Mouse (Mus musculus) heart, embryonic 14.5 days (tissue): ENCODE data around the gene Slc37a1. TPM values are rescaled to one million over a fixed set of nuclear protein-coding genes. Genes with fewer than 3 reads are reported as not detected.

ENCODE experiments used
- ATAC-seq: fragments of 200-750 bp; cut with Nextera tagmentation; 2 replicates; pipeline ENCODE4 v1.8.0; 2017; ENCODE audit warnings: low read depth, moderate TSS enrichment; ENCODE audit not compliant: insufficient number of reproducible peaks, insufficient read depth, low FRiP score
- H3K27ac ChIP-seq, 2 experiments: fragments of 200-500 bp in 1 of 2; fragments of 300-500 bp in 1 of 2; sonication (generic) in 1 of 2; replicated peaks in 1 of 2; 2 replicates each; pipeline ENCODE4 v1.5.1; 2012 to 2014; ENCODE audit warnings: low read depth in 2 of 2, low read length in 2 of 2, control low read depth in 1 of 2, mild to moderate bottlenecking in 1 of 2, mixed read lengths in 1 of 2; ENCODE audit not compliant: control insufficient read depth in 1 of 2, insufficient read depth in 1 of 2
- H3K27me3 ChIP-seq: fragments of 300-500 bp; sonication (generic); 2 replicates; pipeline ENCODE4 v1.6.1; 2014; ENCODE audit warnings: mild to moderate bottlenecking, low read length, control low read depth; ENCODE audit not compliant: control insufficient read depth, insufficient read depth
- H3K36me3 ChIP-seq: fragments of 300-500 bp; sonication (generic); 2 replicates; pipeline ENCODE4 v1.6.1; 2014; ENCODE audit warnings: mild to moderate bottlenecking, control low read depth, low read length, mixed read lengths; ENCODE audit not compliant: control insufficient read depth, insufficient read depth
- H3K4me1 ChIP-seq, 2 experiments: fragments of 200-500 bp in 1 of 2; fragments of 300-500 bp in 1 of 2; sonication (generic) in 1 of 2; 2 replicates each; pipeline ENCODE4 v1.6.1; 2012 to 2014; ENCODE audit warnings: low read length in 2 of 2, control low read depth in 1 of 2, mixed read lengths in 1 of 2; ENCODE audit not compliant: control insufficient read depth in 2 of 2, insufficient read depth in 2 of 2
- H3K4me2 ChIP-seq: fragments of 300-500 bp; sonication (generic); 2 replicates; pipeline ENCODE4 v1.6.1; 2014; ENCODE audit warnings: mild to moderate bottlenecking, low read length
- H3K4me3 ChIP-seq, 2 experiments: fragments of 200-500 bp in 1 of 2; fragments of 300-500 bp in 1 of 2; sonication (generic) in 1 of 2; 2 replicates each; pipeline ENCODE4 v1.5.1; 2012 to 2014; ENCODE audit warnings: low read length in 2 of 2, mild to moderate bottlenecking in 2 of 2, control low read depth in 1 of 2, low read depth in 1 of 2, moderate library complexity in 1 of 2; ENCODE audit not compliant: control insufficient read depth in 1 of 2, insufficient read depth in 1 of 2
- H3K9ac ChIP-seq: fragments of 300-500 bp; sonication (generic); 2 replicates; pipeline ENCODE4 v1.6.1; 2014; ENCODE audit warnings: mild to moderate bottlenecking, low read length
- H3K9me3 ChIP-seq: fragments of 300-500 bp; sonication (generic); 2 replicates; pipeline ENCODE4 v1.6.1; 2016; ENCODE audit warnings: low read length, control low read depth; ENCODE audit not compliant: control insufficient read depth
- WGBS: fragments of 180-500 bp; shearing (Covaris S2); extraction: QIAGEN DNeasy Blood & Tissue Kit; methylation state at CpG from one replicate; pipeline ENCODE4 v1.1.7; 2014; 5-methylcytosine and 5-hydroxymethylcytosine counted together
- polyA plus RNA-seq: library from polyadenylated mRNA; unstranded; fragments of >200 nt; fragmentation: Nextera tagmentation; extraction: Ambion mirVana; gene quantifications from 2 replicates; pipeline ENCODE4 v1.2.1, GENCODE M21; 2014

Gene Slc37a1
- polyA plus RNA-seq, 1 experiment from 2014 or later = 8.0 TPM

- WGBS = 69% methylated on average over 3 of the region's 3 CpGs
- Histone ChIP-seq H3K9ac (no peak overlapping the region), H3K27me3 (no peaks in the 10 kb centered on the region), H3K27ac (no peak overlapping the region), H3K4me2 (no peak overlapping the region), H3K4me3 (no peak overlapping the region), H3K4me1 (no peaks in the 10 kb centered on the region), H3K9me3 (no peaks in the 10 kb centered on the region), H3K36me3 (no peaks in the 10 kb centered on the region)
- ATAC-seq = no peak
These were observed 45.3 kb downstream of the Slc37a1 start for GRCm38 (mm10) chr17:31331920-31332319.

GRCm38 (mm10) chr17:31332333-31332732, 45.7 kb downstream of the Slc37a1 start:
- no peaks in the 10 kb centered on the region for H3K4me1 ChIP-seq
- no peak overlapping the region for H3K4me3 ChIP-seq
- H3K4me2 ChIP-seq = no peak overlapping the region
- H3K36me3 ChIP-seq = no peaks in the 10 kb centered on the region
- ATAC-seq = no peak
- H3K27ac ChIP-seq = no peak overlapping the region
- 60% methylated on average over 1 of the region's 1 CpGs for WGBS
- H3K9me3 ChIP-seq = no peaks in the 10 kb centered on the region
- H3K27me3 ChIP-seq = no peaks in the 10 kb centered on the region
- H3K9ac ChIP-seq = no peak overlapping the region

DNA sequence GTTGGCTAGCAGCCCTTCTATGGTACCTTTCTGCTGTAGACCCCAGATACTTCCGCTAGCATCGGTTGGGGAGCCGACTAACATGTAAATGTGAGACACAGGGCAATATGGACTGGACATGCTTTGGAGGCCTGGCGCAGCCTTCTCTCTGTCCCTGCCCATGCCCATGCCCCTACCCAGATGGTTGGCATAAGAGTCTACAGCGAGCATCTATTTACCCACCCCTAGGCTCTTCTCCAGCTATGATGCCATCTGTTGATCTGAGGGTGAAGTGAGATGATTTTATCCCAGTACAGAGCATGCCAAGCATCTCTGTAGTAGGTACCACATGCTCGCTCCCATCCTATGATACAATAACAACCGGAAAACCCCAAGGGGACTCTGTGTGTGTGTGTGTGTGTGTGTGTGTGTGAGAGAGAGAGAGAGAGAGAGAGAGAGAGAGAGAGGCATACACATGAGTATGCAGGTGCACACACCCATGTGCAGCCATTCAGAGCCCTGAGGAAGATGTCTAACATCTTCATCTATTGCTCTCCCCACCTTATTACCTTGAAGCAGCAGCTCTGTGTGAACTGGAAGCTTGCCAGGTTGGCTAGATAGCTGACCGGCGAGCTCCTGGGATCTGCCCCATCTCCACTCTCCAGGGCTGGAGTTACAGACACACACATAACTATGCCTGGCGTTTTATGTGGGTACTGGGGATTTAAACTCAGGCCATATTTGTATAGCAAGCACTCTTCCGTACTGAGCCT, 48.1 kb downstream of the Slc37a1 start:
- H3K4me1 ChIP-seq = no peaks in the 10 kb centered on the region
- 0 out of 2 replicates have a peak, but pooled peaks cover 4% of the 10 kb centered on the region for H3K36me3 ChIP-seq
- no peak overlapping the region for H3K9ac ChIP-seq
- H3K4me2 ChIP-seq = no peak overlapping the region
- H3K27me3 ChIP-seq = no peaks in the 10 kb centered on the region
- H3K4me3 ChIP-seq = no peak overlapping the region
- no peak overlapping the region for H3K27ac ChIP-seq
- 71% methylated on average over 11 of the region's 11 CpGs for WGBS
- ATAC-seq = no peak
- H3K9me3 ChIP-seq = no peaks in the 10 kb centered on the region

DNA sequence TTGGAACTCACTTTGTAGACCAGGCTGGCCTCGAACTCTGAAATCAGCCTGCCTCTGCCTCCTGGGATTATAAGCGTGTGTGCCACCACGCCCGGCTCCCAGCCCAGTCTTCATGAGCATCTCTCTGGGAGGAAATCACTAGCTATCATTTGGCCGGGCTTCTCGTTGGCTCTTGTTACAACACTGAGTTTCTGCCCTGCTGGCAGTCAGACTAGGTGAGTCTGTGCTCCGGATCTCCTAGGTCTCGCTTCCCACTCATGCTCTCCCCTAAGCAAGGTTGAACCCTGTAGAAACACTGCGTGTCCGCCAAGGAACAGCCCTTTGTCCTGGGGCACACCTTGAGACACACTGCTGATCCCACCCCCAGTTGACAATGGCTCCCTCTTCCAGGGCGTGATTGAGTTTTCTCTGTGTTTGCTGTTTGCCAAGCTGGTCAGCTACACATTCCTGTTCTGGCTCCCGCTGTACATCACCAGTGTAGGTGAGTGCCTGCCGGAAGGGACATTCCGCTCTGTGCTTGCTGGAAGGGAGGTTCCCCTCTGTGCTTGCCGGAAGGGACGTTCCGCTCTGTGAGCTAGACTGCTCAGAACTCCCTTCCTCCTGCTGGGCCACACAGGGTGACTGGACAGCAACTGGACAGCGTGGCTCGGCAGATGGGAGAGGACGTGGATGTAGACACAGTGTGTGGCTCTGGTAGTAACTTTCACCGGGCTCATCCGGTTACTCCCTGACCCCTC, 48.9 kb downstream of the Slc37a1 start:
- WGBS = 82% methylated on average over 22 of the region's 22 CpGs
- no peak overlapping the region for H3K27ac ChIP-seq
- H3K9me3 ChIP-seq = no peaks in the 10 kb centered on the region
- 0 out of 2 replicates have a peak, but pooled peaks cover 4% of the 10 kb centered on the region for H3K36me3 ChIP-seq
- no peaks in the 10 kb centered on the region for H3K4me1 ChIP-seq
- no peak for ATAC-seq
- H3K27me3 ChIP-seq = no peaks in the 10 kb centered on the region
- no peak overlapping the region for H3K4me2 ChIP-seq
- H3K4me3 ChIP-seq = no peak overlapping the region
- H3K9ac ChIP-seq = no peak overlapping the region

- Histone ChIP-seq H3K9ac (no peak overlapping the region), H3K36me3 (0 out of 2 replicates have a peak, but pooled peaks cover 4% of the 10 kb centered on the region), H3K4me2 (no peak overlapping the region), H3K27me3 (no peaks in the 10 kb centered on the region), H3K4me3 (no peak overlapping the region), H3K9me3 (no peaks in the 10 kb centered on the region), H3K27ac (no peak overlapping the region), H3K4me1 (peaks cover 0 to 2% of the 10 kb centered on the region in 2 experiments; a peak in 1 of 4 replicates)
- ATAC-seq = no peak
- WGBS = 84% methylated on average over 2 of the region's 2 CpGs
These were observed 53.2 kb downstream of the Slc37a1 start for GRCm38 (mm10) chr17:31339769-31340168.

- H3K36me3 ChIP-seq = 0 out of 2 replicates have a peak, but pooled peaks cover 4% of the 10 kb centered on the region
- WGBS = 86% methylated on average over 6 of the region's 6 CpGs
- H3K9me3 ChIP-seq = no peaks in the 10 kb centered on the region
- no peak overlapping the region for H3K4me2 ChIP-seq
- no peak overlapping the region for H3K4me3 ChIP-seq
- no peaks in the 10 kb centered on the region for H3K27me3 ChIP-seq
- H3K27ac ChIP-seq = no peak overlapping the region
- H3K4me1 ChIP-seq = peaks cover 0 to 2% of the 10 kb centered on the region in 2 experiments; a peak in 1 of 4 replicates
- no peak for ATAC-seq
- no peak overlapping the region for H3K9ac ChIP-seq
These were observed 55.6 kb downstream of the Slc37a1 start for GRCm38 (mm10) chr17:31342191-31342590.

GRCm38 (mm10) chr17:31344172-31344801, 57.7 kb downstream of the Slc37a1 start:
- peaks cover 0 to 2% of the 10 kb centered on the region in 2 experiments; a peak in 1 of 4 replicates for H3K4me1 ChIP-seq
- WGBS = 38% methylated on average over 5 of the region's 5 CpGs
- no peak for ATAC-seq

More at GRCm38 (mm10) chr17:31344172-31344801, 57.7 kb downstream of the Slc37a1 start:
- Histone ChIP-seq H3K27ac (no peak overlapping the region), H3K9ac (no peak overlapping the region), H3K27me3 (no peaks in the 10 kb centered on the region), H3K4me2 (no peak overlapping the region), H3K4me3 (no peak overlapping the region), H3K9me3 (no peaks in the 10 kb centered on the region), H3K36me3 (no peaks in the 10 kb centered on the region)
